Mouse (Mus musculus) lung, postnatal 0 days (tissue): Measurements from ENCODE around the gene Prrc2a.

Experiments
- CTCF ChIP-seq: IDR thresholded peaks from 2 replicates; pipeline ENCODE4 v1.5.1; 2016; ENCODE audit warnings: antibody characterized with exemption, mild to moderate bottlenecking
- EP300 ChIP-seq: IDR thresholded peaks from 2 replicates; pipeline ENCODE4 v1.6.1; 2016; ENCODE audit warnings: antibody characterized with exemption, mild to moderate bottlenecking, control low read depth

- TF ChIP-seq EP300 (no peak), CTCF (0 out of 2 replicates have a peak, but pooled peaks have one; percentile 6)
Observed at GRCm38 (mm10) chr17:35164568-35165450, at the start of gene Prrc2a.
